9 mouse cellular contexts compared by ENCODE assay signal in the genomic region with DNA sequence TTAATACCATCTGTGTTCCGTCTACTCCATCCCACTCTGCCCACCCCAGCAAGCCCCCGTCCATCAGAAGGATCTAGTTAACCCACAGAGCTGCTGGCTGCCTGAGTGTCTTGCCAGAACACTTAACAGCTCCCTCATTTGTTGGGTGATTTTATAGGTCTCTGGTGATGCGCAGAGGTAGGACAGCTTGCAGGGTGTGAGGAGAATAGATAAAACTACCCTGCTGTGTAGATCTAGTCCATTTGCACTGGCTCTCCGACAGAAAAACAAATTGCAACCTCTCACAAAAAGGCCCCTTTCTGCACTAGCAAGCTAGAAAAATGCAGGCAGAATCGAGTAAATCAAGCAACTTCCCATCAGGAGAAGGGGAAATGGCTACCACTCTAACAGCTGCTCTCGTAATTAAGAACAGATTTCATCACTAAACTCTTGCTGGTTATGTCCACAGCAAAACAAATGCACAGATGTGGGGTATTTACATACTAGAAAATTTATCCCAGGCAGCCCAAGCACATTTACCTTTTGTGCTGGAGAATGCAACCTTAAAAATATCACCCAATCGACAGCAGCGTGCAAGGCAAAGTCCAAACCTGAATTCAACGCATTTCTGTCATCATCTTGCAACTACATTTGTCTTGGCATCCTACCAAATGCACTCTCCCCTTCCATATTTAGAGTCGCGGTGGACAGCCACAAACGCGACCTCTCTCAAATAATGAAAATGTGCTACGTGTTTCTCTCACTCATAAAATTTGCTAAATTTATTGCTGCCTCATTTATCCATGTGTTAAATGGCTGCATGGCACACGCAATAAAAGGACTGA.
DNase-seq lines count a peak whose midpoint lies in the region; ATAC-seq lines count a peak whose summit lies in the region.
"Had no signal": no experiment of that assay in that cellular context is flagged by ENCODE, and none has a peak within 500 bp of the region (broad histone marks: within the 10 kb centered on the region; RNA-seq: fewer than 3 reads in every experiment).

No protein-coding gene starts in this region.

- intact Hi-C loops in heart, postnatal 25 days (cut with DNase I): no loop called here

- H3K4me1 ChIP-seq in heart, embryonic 10.5 days: peaks cover 55% of the 10 kb centered on the region
- H3K4me1 ChIP-seq in heart, embryonic 16.5 days (ENCODE audit: control insufficient read depth, insufficient read depth, low read length): peaks cover 24% of the 10 kb centered on the region
- peaks cover 95% of the 10 kb centered on the region for H3K4me1 ChIP-seq in limb, embryonic 12.5 days (replicated peaks)

- DNase-seq in heart, embryonic 10.5 days (ENCODE audit: low spot score): no peak
- no peak for DNase-seq in heart, postnatal 25 days (ENCODE audit: low spot score)
- peak; percentile 67 for DNase-seq in embryo, embryonic 10 days (ENCODE audit: low spot score)
- DNase-seq in right cerebral cortex, postnatal 10 days (ENCODE audit: low spot score in 2 of 2): no peak
- DNase-seq in adrenal gland, adult 18-20 months (ENCODE audit: low spot score in 2 of 2): no peak
- no peak for DNase-seq in left cerebral cortex, adult 18-20 months (ENCODE audit: low spot score in 2 of 2)

- H3K9me3 ChIP-seq in heart, embryonic 10.5 days: no peaks in the 10 kb centered on the region
- H3K9me3 ChIP-seq in heart, embryonic 16.5 days (replicated peaks; ENCODE audit: control insufficient read depth, low read length): no peaks in the 10 kb centered on the region
- H3K9me3 ChIP-seq in limb, embryonic 12.5 days: no peaks in the 10 kb centered on the region

- ATAC-seq in heart, embryonic 16.5 days (replicated peaks; ENCODE audit: extremely low read depth, insufficient read depth, low FRiP score): 0 out of 2 replicates have a peak, but pooled peaks have one; percentile 37
- peak; percentile 66 for ATAC-seq in limb, embryonic 12.5 days (ENCODE audit: insufficient number of reproducible peaks, insufficient read depth, low FRiP score, low TSS enrichment, low read depth)

- no peak overlapping the region for H3K4me3 ChIP-seq in heart, embryonic 10.5 days
- no peak overlapping the region for H3K4me3 ChIP-seq in heart, embryonic 16.5 days (ENCODE audit: low read length)
- peak overlapping the region; percentile 2; the same call in 1 of the 2 replicates for H3K4me3 ChIP-seq in limb, embryonic 12.5 days (replicated peaks)

- H3K27ac ChIP-seq in heart, embryonic 10.5 days: 0 out of 2 replicates have a peak overlapping the region, but pooled peaks have one; percentile 42
- 0 out of 2 replicates have a peak overlapping the region, but pooled peaks have one; percentile 0 for H3K27ac ChIP-seq in heart, embryonic 16.5 days (ENCODE audit: low read length)
- H3K27ac ChIP-seq in limb, embryonic 12.5 days: peak overlapping the region; percentile 76

- peak overlapping the region; percentile 21 for H3K4me2 ChIP-seq in heart, embryonic 16.5 days (ENCODE audit: low read depth, low read length)
- H3K4me2 ChIP-seq in limb, embryonic 12.5 days: peak overlapping the region; percentile 42

- H3K9ac ChIP-seq in heart, embryonic 16.5 days (ENCODE audit: low read length): no peak overlapping the region
- no peak overlapping the region for H3K9ac ChIP-seq in limb, embryonic 12.5 days (replicated peaks)

- WGBS in heart, embryonic 10.5 days: 62% methylated on average over 15 of the region's 15 CpGs
- WGBS in heart, embryonic 16.5 days: 32% methylated on average over 15 of the region's 15 CpGs
- 9% methylated on average over 15 of the region's 15 CpGs for WGBS in limb, embryonic 12.5 days

- H3K36me3 ChIP-seq in heart, embryonic 10.5 days: no peaks in the 10 kb centered on the region
- H3K36me3 ChIP-seq in heart, embryonic 16.5 days (ENCODE audit: control insufficient read depth, insufficient read depth): no peaks in the 10 kb centered on the region
- no peaks in the 10 kb centered on the region for H3K36me3 ChIP-seq in limb, embryonic 12.5 days

- no peaks in the 10 kb centered on the region for H3K27me3 ChIP-seq in heart, embryonic 10.5 days (ENCODE audit: insufficient read depth, poor library complexity, severe bottlenecking)
- no peaks in the 10 kb centered on the region for H3K27me3 ChIP-seq in heart, embryonic 16.5 days (ENCODE audit: control insufficient read depth, insufficient read depth, low read length)
- H3K27me3 ChIP-seq in limb, embryonic 12.5 days: 0 out of 2 replicates have a peak, but pooled peaks cover 3% of the 10 kb centered on the region
- H3K27me3 ChIP-seq: CH12.LX had no signal

Comparison
In these comparisons a context has a peak if more than half of its experiments do, and no peak if none do; other contexts are left out.
1. H3K27ac ChIP-seq: peak in every context shown above with its lines; median percentile 76 in limb, embryonic 12.5 days; 42 in heart, embryonic 10.5 days; 0 in heart, embryonic 16.5 days.